Mouse (Mus musculus) forebrain, embryonic 15.5 days (tissue): ENCODE data around the gene Tmprss7. TPM values are rescaled to one million over a fixed set of nuclear protein-coding genes. Genes with fewer than 3 reads are reported as not detected.

ENCODE experiments used
- ATAC-seq: fragments of 200-750 bp; cut with Nextera tagmentation; replicated peaks from 2 replicates; pipeline ENCODE4 v1.8.0; 2017; ENCODE audit warnings: mild to moderate bottlenecking, moderate TSS enrichment, moderate library complexity
- H3K27ac ChIP-seq: fragments of 300-500 bp; sonication (generic); replicated peaks from 2 replicates; pipeline ENCODE4 v1.5.1; 2015; ENCODE audit warnings: mild to moderate bottlenecking, inconsistent platforms
- H3K27me3 ChIP-seq: fragments of 300-500 bp; sonication (generic); 2 replicates; pipeline ENCODE4 v1.6.1; 2015; ENCODE audit warnings: inconsistent platforms
- H3K36me3 ChIP-seq: fragments of 300-500 bp; sonication (generic); 2 replicates; pipeline ENCODE4 v1.6.1; 2015; ENCODE audit warnings: mild to moderate bottlenecking, inconsistent platforms
- H3K4me1 ChIP-seq: fragments of 300-500 bp; sonication (generic); 2 replicates; pipeline ENCODE4 v1.6.1; 2015; ENCODE audit warnings: inconsistent platforms
- H3K4me2 ChIP-seq: fragments of 300-500 bp; sonication (generic); replicated peaks from 2 replicates; pipeline ENCODE4 v1.6.1; 2015; ENCODE audit warnings: mild to moderate bottlenecking, inconsistent platforms
- H3K4me3 ChIP-seq: fragments of 300-500 bp; sonication (generic); 2 replicates; pipeline ENCODE4 v1.5.1; 2015; ENCODE audit warnings: mild to moderate bottlenecking, inconsistent platforms
- H3K9ac ChIP-seq: fragments of 300-500 bp; sonication (generic); replicated peaks from 2 replicates; pipeline ENCODE4 v1.6.1; 2015; ENCODE audit warnings: mild to moderate bottlenecking, inconsistent platforms
- H3K9me3 ChIP-seq: fragments of 300-500 bp; sonication (generic); 2 replicates; pipeline ENCODE4 v1.6.1; 2016; ENCODE audit warnings: inconsistent platforms
- WGBS: fragments of 180-500 bp; shearing (Covaris S2); methylation state at CpG from one replicate; pipeline ENCODE4 v1.1.7; 2015; ENCODE audit warnings: mixed read lengths; 5-methylcytosine and 5-hydroxymethylcytosine counted together
- polyA plus RNA-seq: library from polyadenylated mRNA; unstranded; fragments of >200 nt; fragmentation: Nextera tagmentation; extraction: Ambion mirVana; gene quantifications from 2 replicates; pipeline ENCODE4 v1.2.1, GENCODE M21; 2015

Gene Tmprss7
- polyA plus RNA-seq, 1 experiment from 2014 or later = 0.39 TPM

- no peak overlapping the region for H3K4me2 ChIP-seq
- ATAC-seq = no peak
- WGBS = 87% methylated on average over 3 of the region's 3 CpGs
- no peak overlapping the region for H3K27ac ChIP-seq
- no peak overlapping the region for H3K4me3 ChIP-seq
- no peak overlapping the region for H3K9ac ChIP-seq
- H3K27me3 ChIP-seq = no peaks in the 10 kb centered on the region
- no peaks in the 10 kb centered on the region for H3K9me3 ChIP-seq
- H3K4me1 ChIP-seq = no peaks in the 10 kb centered on the region
- H3K36me3 ChIP-seq = no peaks in the 10 kb centered on the region
Observed at GRCm38 (mm10) chr16:45643944-45644343, 49.5 kb downstream of the Tmprss7 start.

DNA sequence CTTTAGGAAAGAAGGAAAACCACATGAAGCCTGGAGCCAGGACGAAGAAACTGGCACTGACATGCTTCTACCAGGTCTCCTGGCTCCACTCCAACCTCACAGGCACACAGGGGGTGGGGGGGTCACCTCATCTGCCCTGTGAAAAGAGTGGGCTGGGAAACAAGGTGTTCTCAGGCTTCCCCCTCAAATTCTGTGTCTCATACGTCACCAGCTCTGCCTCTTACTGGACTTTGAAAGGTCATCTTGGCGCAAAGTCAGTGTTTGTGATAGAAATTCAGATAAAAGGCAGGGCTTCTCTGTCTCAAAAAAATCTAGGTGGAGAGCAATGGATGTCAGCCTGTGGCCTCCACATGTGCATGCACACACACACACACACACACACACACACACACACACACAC lies 52.2 kb downstream of the Tmprss7 start:
- Histone ChIP-seq H3K27ac (no peak overlapping the region), H3K27me3 (no peaks in the 10 kb centered on the region), H3K9ac (no peak overlapping the region), H3K4me2 (no peak overlapping the region), H3K4me3 (no peak overlapping the region), H3K36me3 (no peaks in the 10 kb centered on the region), H3K9me3 (no peaks in the 10 kb centered on the region), H3K4me1 (no peaks in the 10 kb centered on the region)
- ATAC-seq = no peak
- 63% methylated on average over 3 of the region's 3 CpGs for WGBS

GRCm38 (mm10) chr16:45640070-45640762 lies 53.2 kb downstream of the Tmprss7 start:
- no peak overlapping the region for H3K4me2 ChIP-seq
- WGBS = 83% methylated on average over 10 of the region's 10 CpGs
- no peak overlapping the region for H3K27ac ChIP-seq
- H3K4me3 ChIP-seq = no peak overlapping the region
- no peaks in the 10 kb centered on the region for H3K4me1 ChIP-seq
- no peak for ATAC-seq
- no peak overlapping the region for H3K9ac ChIP-seq
- H3K36me3 ChIP-seq = no peaks in the 10 kb centered on the region
- H3K9me3 ChIP-seq = no peaks in the 10 kb centered on the region
- no peaks in the 10 kb centered on the region for H3K27me3 ChIP-seq

- H3K4me1 ChIP-seq = no peaks in the 10 kb centered on the region
- H3K4me3 ChIP-seq = no peak overlapping the region
- H3K36me3 ChIP-seq = no peaks in the 10 kb centered on the region
- H3K9me3 ChIP-seq = no peaks in the 10 kb centered on the region
- H3K27ac ChIP-seq = no peak overlapping the region
- H3K4me2 ChIP-seq = no peak overlapping the region
- 81% methylated on average over 2 of the region's 2 CpGs for WGBS
- no peaks in the 10 kb centered on the region for H3K27me3 ChIP-seq
- ATAC-seq = no peak
- H3K9ac ChIP-seq = no peak overlapping the region
Observed at GRCm38 (mm10) chr16:45635826-45636225, 57.6 kb downstream of the Tmprss7 start.

- no peak overlapping the region for H3K4me2 ChIP-seq
- H3K27me3 ChIP-seq = no peaks in the 10 kb centered on the region
Observed at GRCm38 (mm10) chr16:45632420-45632819, 61.0 kb downstream of the Tmprss7 start.

DNA sequence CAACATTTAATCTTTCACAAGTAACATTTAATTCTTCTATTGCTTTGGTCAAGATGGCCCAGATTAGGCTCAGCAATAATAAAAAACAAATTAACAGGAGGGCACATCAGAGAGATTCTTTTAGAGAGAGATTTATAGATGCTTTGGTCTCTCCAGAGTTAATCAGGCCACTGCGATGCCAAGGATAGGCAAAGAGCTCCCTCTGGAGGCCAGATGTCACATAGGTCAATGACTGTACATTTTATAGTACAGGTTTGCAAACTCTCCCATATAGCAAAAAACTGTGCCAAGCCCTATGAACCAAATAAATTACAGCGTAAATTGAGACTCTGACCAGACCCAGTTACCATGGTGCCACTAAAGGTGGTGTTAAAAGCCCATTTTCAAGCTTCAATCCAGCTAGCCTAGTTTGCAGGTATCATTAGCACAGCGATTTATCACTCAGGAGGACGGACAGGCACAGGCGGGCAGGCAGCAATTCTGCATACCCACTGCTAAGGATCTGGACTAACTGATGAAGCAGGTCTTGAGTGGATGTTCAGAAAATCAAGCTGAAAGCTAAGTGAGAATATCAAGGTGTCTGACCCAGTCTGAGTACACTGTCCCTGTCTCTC lies 63.0 kb downstream of the Tmprss7 start:
- H3K4me2 ChIP-seq = no peak overlapping the region
- H3K4me3 ChIP-seq = no peak overlapping the region
- 60% methylated on average over 5 of the region's 5 CpGs for WGBS
- no peaks in the 10 kb centered on the region for H3K36me3 ChIP-seq
- H3K4me1 ChIP-seq = no peaks in the 10 kb centered on the region
- H3K27me3 ChIP-seq = no peaks in the 10 kb centered on the region
- H3K27ac ChIP-seq = no peak overlapping the region
- ATAC-seq = peak; percentile 89
- no peak overlapping the region for H3K9ac ChIP-seq
- H3K9me3 ChIP-seq = no peaks in the 10 kb centered on the region

More at GRCm38 (mm10) chr16:45632420-45632819, 61.0 kb downstream of the Tmprss7 start:
- H3K36me3 ChIP-seq = no peaks in the 10 kb centered on the region
- H3K9me3 ChIP-seq = no peaks in the 10 kb centered on the region
- H3K9ac ChIP-seq = no peak overlapping the region
- 84% methylated on average over 4 of the region's 4 CpGs for WGBS
- H3K27ac ChIP-seq = no peak overlapping the region
- no peak overlapping the region for H3K4me3 ChIP-seq
- ATAC-seq = no peak
- no peaks in the 10 kb centered on the region for H3K4me1 ChIP-seq

GRCm38 (mm10) chr16:45629497-45630105 lies 63.9 kb downstream of the Tmprss7 start:
- Histone ChIP-seq H3K4me2 (no peak overlapping the region), H3K27ac (no peak overlapping the region), H3K9me3 (no peaks in the 10 kb centered on the region), H3K4me1 (no peaks in the 10 kb centered on the region), H3K4me3 (no peak overlapping the region), H3K27me3 (no peaks in the 10 kb centered on the region), H3K36me3 (no peaks in the 10 kb centered on the region), H3K9ac (no peak overlapping the region)
- no peak for ATAC-seq
- WGBS = 82% methylated on average over 8 of the region's 8 CpGs

DNA sequence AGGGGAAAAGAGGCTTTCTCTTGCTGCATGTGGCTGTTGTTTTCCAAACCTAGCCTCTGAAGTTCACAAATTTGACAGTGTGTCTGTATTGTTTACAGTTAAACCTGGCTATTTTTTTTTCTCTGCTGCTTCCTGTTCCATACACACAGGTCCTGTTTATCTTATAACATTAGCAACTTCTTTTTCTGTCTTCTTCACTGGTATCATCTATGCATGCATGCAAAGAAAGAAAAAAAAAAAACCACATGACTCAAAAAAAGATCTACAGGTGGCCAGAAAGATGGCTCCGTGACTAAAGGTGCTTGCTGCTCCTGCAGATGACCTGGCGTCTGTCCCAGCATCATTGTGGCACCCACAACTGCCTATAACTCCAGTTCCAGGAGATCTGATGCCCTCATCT lies 68.1 kb downstream of the Tmprss7 start:
- Histone ChIP-seq H3K36me3 (no peaks in the 10 kb centered on the region), H3K9me3 (no peaks in the 10 kb centered on the region), H3K4me3 (no peak overlapping the region), H3K4me1 (no peaks in the 10 kb centered on the region), H3K9ac (no peak overlapping the region), H3K27me3 (no peaks in the 10 kb centered on the region), H3K27ac (no peak overlapping the region), H3K4me2 (no peak overlapping the region)
- no peak for ATAC-seq
- 88% methylated on average over 2 of the region's 2 CpGs for WGBS

DNA sequence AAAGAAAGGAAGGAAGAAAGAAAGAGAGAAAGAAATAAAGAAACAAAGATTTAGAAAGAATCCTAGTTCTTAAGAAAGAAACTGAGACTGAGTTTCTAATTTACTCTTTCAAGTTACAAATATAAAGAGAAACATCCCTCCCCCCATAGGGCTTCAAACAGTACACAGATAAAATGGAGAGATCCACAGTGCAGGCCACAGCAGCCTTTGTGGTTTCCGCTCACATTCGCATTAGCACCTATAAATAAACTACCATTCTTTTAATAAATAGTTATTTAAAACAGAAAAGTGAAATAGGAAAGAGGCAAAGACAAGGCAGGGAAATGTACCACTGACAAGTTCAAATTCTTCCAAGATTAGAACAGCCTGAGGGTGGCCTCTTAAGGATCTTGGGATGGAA lies 68.7 kb downstream of the Tmprss7 start:
- Histone ChIP-seq H3K4me1 (no peaks in the 10 kb centered on the region), H3K9ac (no peak overlapping the region), H3K27me3 (no peaks in the 10 kb centered on the region), H3K4me2 (no peak overlapping the region), H3K4me3 (no peak overlapping the region), H3K9me3 (no peaks in the 10 kb centered on the region), H3K27ac (no peak overlapping the region), H3K36me3 (no peaks in the 10 kb centered on the region)
- 86% methylated on average over 2 of the region's 2 CpGs for WGBS
- no peak for ATAC-seq

DNA sequence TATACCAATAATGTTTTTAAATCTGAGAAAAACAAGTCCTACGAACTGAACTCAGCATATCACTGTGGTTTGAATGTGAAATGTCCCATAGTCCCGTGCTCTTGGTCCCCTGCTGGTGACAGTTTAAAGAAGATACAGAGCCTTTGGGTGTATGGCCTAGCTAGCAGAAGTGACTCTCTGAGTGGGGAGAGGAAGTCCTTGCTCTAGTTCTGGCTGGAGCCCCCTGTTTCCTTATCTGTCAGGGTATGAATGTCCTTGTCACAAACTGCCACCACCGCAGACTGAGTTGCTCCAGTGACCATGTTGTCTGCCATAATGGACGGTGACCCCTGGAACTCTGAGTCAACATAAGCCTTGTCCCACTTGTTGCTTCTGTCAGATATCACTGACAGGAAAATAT lies 70.2 kb downstream of the Tmprss7 start:
- WGBS = 86% methylated on average over 4 of the region's 4 CpGs
- Histone ChIP-seq H3K27me3 (no peaks in the 10 kb centered on the region), H3K36me3 (no peaks in the 10 kb centered on the region), H3K9ac (no peak overlapping the region), H3K4me3 (no peak overlapping the region), H3K27ac (no peak overlapping the region), H3K9me3 (no peaks in the 10 kb centered on the region), H3K4me1 (no peaks in the 10 kb centered on the region), H3K4me2 (no peak overlapping the region)
- ATAC-seq = no peak

- no peak for ATAC-seq
- WGBS = 81% methylated on average over 8 of the region's 8 CpGs
- H3K9ac ChIP-seq = no peak overlapping the region
Observed at GRCm38 (mm10) chr16:45619751-45620375, 73.6 kb downstream of the Tmprss7 start.

GRCm38 (mm10) chr16:45615944-45616343 lies 77.5 kb downstream of the Tmprss7 start:
- H3K9me3 ChIP-seq = no peaks in the 10 kb centered on the region
- H3K9ac ChIP-seq = no peak overlapping the region
- H3K4me3 ChIP-seq = no peak overlapping the region
- ATAC-seq = no peak
- H3K36me3 ChIP-seq = no peaks in the 10 kb centered on the region
- H3K4me1 ChIP-seq = no peaks in the 10 kb centered on the region
- WGBS = 91% methylated on average over 1 of the region's 1 CpGs
- no peak overlapping the region for H3K27ac ChIP-seq
- no peak overlapping the region for H3K4me2 ChIP-seq
- H3K27me3 ChIP-seq = no peaks in the 10 kb centered on the region

More at GRCm38 (mm10) chr16:45619751-45620375, 73.6 kb downstream of the Tmprss7 start:
- H3K27me3 ChIP-seq = no peaks in the 10 kb centered on the region
- H3K36me3 ChIP-seq = no peaks in the 10 kb centered on the region
- H3K27ac ChIP-seq = no peak overlapping the region
- no peaks in the 10 kb centered on the region for H3K9me3 ChIP-seq
- no peaks in the 10 kb centered on the region for H3K4me1 ChIP-seq
- no peak overlapping the region for H3K4me2 ChIP-seq
- no peak overlapping the region for H3K4me3 ChIP-seq
